Mouse (Mus musculus) heart, adult 8-10 months (tissue): ENCODE measurements around the gene Chd4. TPM values are rescaled to one million over a fixed set of nuclear protein-coding genes. Genes with fewer than 3 reads are reported as not detected.

Experiments used
- DNase-seq: peaks from one replicate; pipeline ENCODE4 v3.0.0; 2022; ENCODE audit warnings: low spot score
- total RNA-seq, 4 experiments: library from RNA; stranded (reverse); gene quantifications; 2 replicates each; pipeline ENCODE4 v1.2.4; 2022

Gene Chd4
- total RNA-seq, 4 experiments from 2014 or later, result 100 to 126 (median 113) TPM

DNA sequence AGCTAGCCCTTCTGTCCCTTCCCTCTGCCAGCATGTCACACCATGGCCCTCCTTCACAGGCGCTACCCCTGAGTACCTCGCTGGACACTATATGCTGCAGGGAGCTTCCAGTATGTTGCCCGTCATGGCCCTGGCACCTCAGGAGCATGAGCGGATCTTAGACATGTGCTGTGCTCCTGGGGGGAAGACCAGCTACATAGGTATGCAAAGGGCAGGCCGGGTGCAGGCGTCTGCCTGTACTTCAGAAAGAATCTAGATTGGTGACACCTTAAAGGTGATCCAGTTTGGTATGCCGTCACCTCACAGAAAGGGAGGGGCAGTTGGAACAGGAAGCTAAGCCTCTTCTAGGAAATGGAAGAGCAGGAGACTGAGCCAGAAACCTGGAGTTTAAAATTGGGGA is 44.0 kb downstream of the Chd4 start:
- DNase-seq, result no peak

- DNase-seq, result no peak
Measured at GRCm38 (mm10) chr6:125142436-125142835, 46.7 kb downstream of the Chd4 start.

DNA sequence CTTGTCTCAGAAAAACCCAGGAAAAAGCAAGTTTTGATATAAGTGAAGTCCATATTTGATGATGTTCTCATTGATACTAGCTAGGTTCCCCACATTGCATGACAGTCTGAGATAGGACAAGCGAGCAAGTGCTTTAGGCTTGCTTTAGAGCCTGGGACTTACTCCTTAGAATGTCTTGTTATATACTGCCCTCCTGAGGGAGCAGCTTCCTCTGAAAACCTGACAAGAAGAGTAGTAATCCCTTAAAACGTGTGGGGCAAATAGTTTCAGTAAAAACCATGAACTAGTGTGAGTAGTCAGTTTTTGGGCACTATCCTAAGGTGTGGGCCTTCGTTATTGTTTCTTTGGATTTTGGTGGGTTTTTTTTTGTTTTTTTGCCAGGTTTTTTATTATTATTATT is 47.3 kb downstream of the Chd4 start:
- no peak for DNase-seq

- DNase-seq, result no peak
Measured at GRCm38 (mm10) chr6:125143904-125144303, 48.1 kb downstream of the Chd4 start.

GRCm38 (mm10) chr6:125145001-125145400 is 49.2 kb downstream of the Chd4 start, which contains the start of gene Iffo1:
TSS of gene Iffo1 (plus strand) at chr6:125145241.
- peak; percentile 92 for DNase-seq

GRCm38 (mm10) chr6:125145479-125145951 is 49.7 kb downstream of the Chd4 start:
- DNase-seq, result no peak

GRCm38 (mm10) chr6:125146148-125146547 is 50.4 kb downstream of the Chd4 start:
- no peak for DNase-seq

- DNase-seq, result peak; percentile 64
Measured at GRCm38 (mm10) chr6:125146797-125147196, 51.0 kb downstream of the Chd4 start.

GRCm38 (mm10) chr6:125147329-125147728 is 51.5 kb downstream of the Chd4 start:
- no peak for DNase-seq

DNA sequence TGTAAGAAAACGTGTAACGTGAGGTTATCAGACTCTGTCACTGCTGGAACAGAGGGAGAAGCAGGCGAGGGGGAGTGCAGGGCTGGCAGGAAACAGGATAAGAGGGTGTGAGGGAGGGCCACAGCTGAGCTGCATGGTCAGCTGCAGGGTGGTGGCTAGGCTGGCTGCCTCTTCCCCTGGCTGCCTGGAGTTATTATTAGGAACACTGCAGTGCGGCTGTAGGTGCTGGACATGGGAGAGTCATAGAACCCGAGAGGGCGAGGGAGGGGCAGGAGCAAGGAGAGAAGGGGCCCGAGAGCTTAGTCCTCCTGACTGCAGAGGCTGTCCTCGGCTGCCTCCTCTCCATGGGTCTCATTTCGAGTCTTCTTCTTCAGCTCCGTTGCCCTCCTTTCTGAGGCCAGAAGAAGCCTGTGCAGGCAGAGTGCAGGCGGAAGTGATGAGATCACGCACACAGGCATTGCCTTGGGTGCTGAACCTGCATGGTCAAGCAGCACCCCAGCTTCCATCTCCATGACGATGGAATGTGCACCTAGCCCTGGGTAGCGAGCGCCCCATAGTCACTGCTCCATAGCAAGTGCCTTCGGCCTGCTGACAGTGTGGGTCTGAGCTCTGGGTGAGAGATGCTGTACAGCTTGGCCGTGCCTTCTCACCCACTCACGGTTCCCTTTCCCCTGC is 52.6 kb downstream of the Chd4 start:
- peak; percentile 73 for DNase-seq

DNA sequence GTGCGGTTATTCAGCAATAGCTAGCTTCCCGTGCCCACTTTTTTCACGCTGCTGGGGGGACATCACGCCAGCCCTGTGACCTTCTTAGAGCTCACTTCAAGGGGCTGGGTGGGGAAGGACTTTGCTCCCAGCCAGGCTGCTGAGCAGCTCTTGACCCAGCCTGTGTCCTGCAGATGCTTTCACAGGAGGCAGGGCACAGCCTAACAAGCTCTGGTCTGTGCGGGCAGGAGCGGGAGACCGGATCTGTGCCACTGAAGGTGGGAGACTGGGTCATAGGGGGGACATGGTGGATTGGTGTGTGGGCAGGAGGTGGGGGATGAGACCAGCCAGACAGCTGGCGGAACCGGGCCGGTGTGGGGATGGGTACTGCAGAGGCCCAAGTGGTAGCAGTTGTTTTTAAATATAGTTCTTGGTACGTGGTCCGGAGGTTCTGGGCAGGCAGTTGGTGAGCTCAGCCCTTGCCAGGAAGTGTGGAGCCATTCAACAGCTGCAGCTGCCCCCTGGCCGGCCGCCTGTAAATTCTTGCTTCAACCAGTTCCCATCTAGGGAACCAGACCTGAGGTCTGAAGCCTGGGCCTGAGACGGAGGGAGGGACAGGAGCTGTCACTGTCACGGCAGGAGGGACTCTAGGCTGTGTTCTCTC is 53.3 kb downstream of the Chd4 start:
- DNase-seq, result no peak

DNA sequence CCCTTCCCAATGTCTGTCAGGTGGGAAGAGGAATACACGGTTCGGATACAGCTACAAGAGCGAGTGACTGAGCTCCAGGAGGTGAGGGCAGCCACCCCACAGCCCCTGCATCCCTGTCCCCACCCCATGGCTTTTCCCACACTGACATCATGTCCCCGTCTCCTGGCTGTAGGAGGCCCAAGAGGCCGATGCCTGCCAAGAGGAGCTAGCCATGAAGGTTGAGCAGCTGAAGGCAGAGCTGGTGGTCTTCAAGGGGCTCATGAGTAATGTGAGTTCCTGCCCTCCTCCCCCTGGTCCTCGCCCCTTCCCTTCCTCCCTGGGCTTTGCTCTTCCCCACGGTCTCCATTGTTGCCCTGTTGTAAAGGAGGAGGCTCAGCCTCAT is 53.8 kb downstream of the Chd4 start:
- DNase-seq, result no peak

GRCm38 (mm10) chr6:125152212-125153017 is 56.6 kb downstream of the Chd4 start:
- DNase-seq, result no peak

DNA sequence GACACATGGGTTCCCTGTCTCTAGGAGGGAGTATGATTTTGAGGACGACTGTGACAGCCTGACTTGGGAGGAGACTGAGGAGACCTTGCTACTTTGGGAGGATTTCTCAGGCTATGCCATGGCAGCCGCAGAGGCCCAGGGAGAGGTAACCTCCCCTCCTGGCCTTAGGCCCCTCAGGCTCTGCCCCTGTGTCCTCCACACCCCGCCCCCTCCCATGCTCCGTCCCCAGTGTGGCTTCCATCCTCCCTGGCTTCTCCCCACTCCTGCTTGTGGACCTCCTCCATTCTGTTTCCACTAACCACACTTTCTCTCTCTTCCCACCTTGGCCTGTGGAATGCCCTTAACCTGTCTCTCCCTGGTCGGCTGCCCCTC is 57.2 kb downstream of the Chd4 start:
- DNase-seq, result no peak

- no peak for DNase-seq
Measured at GRCm38 (mm10) chr6:125153682-125154081, 57.9 kb downstream of the Chd4 start.

GRCm38 (mm10) chr6:125154550-125154949 is 58.8 kb downstream of the Chd4 start:
- DNase-seq, result no peak

DNA sequence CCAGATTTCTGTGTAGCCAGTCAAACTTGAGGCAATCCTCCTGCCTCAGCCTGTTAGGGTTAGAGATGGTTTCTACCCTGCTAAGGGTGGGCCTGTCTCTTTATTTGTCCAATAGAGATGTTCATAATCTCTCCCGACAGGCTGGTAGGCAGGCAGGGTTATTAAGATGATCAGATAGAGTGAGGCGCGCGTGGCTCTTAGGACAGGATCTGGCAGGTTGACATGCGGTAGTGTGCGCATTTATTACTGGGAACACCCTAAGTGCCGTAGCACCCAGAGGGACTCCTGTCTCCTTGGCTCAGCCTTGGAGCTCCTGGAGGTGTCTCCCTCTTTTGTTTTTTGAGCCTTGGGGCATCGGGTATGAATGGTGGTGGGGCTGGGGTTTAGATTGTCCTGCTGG is 59.5 kb downstream of the Chd4 start:
- DNase-seq, result no peak

DNA sequence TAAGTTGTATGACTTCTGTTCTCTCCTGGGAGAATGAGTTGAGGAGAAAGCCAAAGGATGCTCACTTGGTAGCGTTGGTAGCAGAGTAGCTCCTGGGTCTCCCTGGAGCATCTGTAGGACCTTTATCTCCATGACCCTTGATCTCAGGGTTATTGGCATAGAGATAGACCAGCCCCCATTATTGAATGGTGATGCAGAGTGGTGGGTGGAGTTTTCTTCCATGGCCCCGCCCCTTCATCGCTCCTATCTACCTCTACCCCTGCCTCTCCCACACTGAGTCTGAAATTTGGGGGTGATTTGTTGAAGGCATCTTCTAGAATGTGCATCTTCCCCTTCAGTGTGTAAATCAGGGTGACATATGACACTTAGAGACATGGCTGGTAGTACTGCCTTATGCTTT is 60.7 kb downstream of the Chd4 start:
- no peak for DNase-seq

GRCm38 (mm10) chr6:125156903-125157614 is 61.3 kb downstream of the Chd4 start:
- DNase-seq, result no peak

DNA sequence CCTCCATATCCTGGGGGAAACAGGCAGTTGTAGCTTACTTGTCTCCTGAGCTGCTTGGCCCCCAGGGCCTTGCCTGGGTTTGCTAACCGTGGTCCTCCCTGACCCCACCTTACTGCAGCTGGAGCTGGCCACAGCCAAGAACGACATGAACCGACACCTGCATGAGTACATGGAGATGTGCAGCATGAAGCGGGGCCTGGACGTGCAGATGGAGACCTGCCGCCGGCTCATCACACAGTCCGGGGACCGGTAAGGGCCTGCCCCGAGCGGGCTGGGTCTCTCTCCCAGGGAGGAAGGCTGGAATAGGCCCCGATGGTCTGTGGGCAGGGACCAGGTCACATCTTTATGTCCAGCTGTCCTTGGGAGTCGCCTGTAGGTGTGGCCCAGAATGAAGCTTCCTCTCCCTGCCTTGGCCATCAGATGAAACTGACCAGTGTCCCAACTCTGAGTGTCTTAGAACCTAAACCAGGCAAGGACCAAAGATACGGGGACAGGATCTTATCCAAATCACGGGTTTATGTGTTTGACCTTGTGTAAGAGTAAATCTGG is 63.2 kb downstream of the Chd4 start:
- DNase-seq, result no peak

- DNase-seq, result no peak
Measured at GRCm38 (mm10) chr6:125159773-125160557, 64.2 kb downstream of the Chd4 start.
